Mouse (Mus musculus) liver, adult 2 months (tissue): ENCODE data around the gene Ano6. TPM values are rescaled to one million over a fixed set of nuclear protein-coding genes. Genes with fewer than 3 reads are reported as not detected.

ENCODE experiments used
- DNase-seq: peaks from one replicate; pipeline ENCODE4 v3.0.0-alpha.2; 2011; ENCODE audit warnings: low read depth, low spot score; ENCODE audit errors: extremely low read depth
- H3K27ac ChIP-seq: fragments of 200-500 bp; replicated peaks from 2 replicates; pipeline ENCODE4 v1.5.1; 2012; ENCODE audit warnings: low read depth, mild to moderate bottlenecking, control low read depth, inconsistent platforms, low read length; ENCODE audit not compliant: insufficient read depth
- H3K27me3 ChIP-seq: fragments of 200-500 bp; 2 replicates; pipeline ENCODE4 v1.6.1; 2012; ENCODE audit warnings: mild to moderate bottlenecking, moderate library complexity, low read length, inconsistent platforms; ENCODE audit not compliant: control insufficient read depth, insufficient read depth
- H3K36me3 ChIP-seq: fragments of 200-500 bp; 2 replicates; pipeline ENCODE4 v1.6.1; 2012; ENCODE audit warnings: low read length, inconsistent platforms; ENCODE audit not compliant: control insufficient read depth, insufficient read depth
- H3K4me1 ChIP-seq: fragments of 200-500 bp; 2 replicates; pipeline ENCODE4 v1.6.1; 2011; ENCODE audit warnings: low read length; ENCODE audit not compliant: control insufficient read depth, insufficient read depth
- H3K4me3 ChIP-seq: fragments of 200-500 bp; 2 replicates; pipeline ENCODE4 v1.5.1; 2011; ENCODE audit warnings: low read depth, mild to moderate bottlenecking, control low read depth, low read length, moderate library complexity; ENCODE audit not compliant: insufficient read depth
- H3K79me2 ChIP-seq: fragments of 200-500 bp; 2 replicates; pipeline ENCODE4 v1.6.1; 2012; ENCODE audit warnings: inconsistent platforms, mild to moderate bottlenecking, low read length, moderate library complexity; ENCODE audit not compliant: control insufficient read depth, insufficient read depth
- H3K9ac ChIP-seq: fragments of 200-500 bp; 2 replicates; pipeline ENCODE4 v1.6.1; 2012; ENCODE audit warnings: low read depth, mild to moderate bottlenecking, control low read depth, inconsistent platforms, low read length
- CTCF ChIP-seq: fragments of 200-500 bp; IDR thresholded peaks from 2 replicates; pipeline ENCODE4 v1.5.1; 2011; ENCODE audit warnings: low read depth, low read length, control low read depth
- POLR2A ChIP-seq: fragments of 200-500 bp; IDR thresholded peaks from 2 replicates; pipeline ENCODE4 v1.6.1; 2011; ENCODE audit warnings: low read length, control low read depth; ENCODE audit not compliant: insufficient read depth; ENCODE audit errors: extremely low read depth
- WGBS: fragments of 180-500 bp; shearing (Covaris S2); methylation state at CpG from one replicate; pipeline ENCODE4 v1.1.7; 2018; 5-methylcytosine and 5-hydroxymethylcytosine counted together
- polyA plus RNA-seq: library from polyadenylated mRNA; depleted of rRNA; stranded (reverse); fragments of >200 nt; gene quantifications from 2 replicates; pipeline ENCODE4 v1.2.3, GENCODE M21; 2012
- total RNA-seq: library from RNA; depleted of rRNA; stranded (reverse); fragments of >200 nt; gene quantifications from 2 replicates; pipeline ENCODE4 v1.2.3, GENCODE M21; 2014

The Ano6 gene
- total and polyA plus RNA-seq, 2 experiments: 3.3 to 4.1 TPM

GRCm38 (mm10) chr15:95945951-95946708 lies 155.5 kb downstream of the Ano6 start:
- Histone ChIP-seq H3K79me2 (no peaks in the 10 kb centered on the region), H3K36me3 (no peaks in the 10 kb centered on the region; the same call in 1 of the 2 replicates), H3K27ac (no peak overlapping the region), H3K4me1 (no peaks in the 10 kb centered on the region), H3K27me3 (no peaks in the 10 kb centered on the region), H3K4me3 (no peak overlapping the region), H3K9ac (no peak overlapping the region)
- TF ChIP-seq CTCF (no peak), POLR2A (no peak)
- no peak for DNase-seq
- WGBS: 87% methylated on average over 11 of the region's 11 CpGs

- TF ChIP-seq CTCF (no peak), POLR2A (no peak)
- Histone ChIP-seq H3K27me3 (no peaks in the 10 kb centered on the region), H3K27ac (no peak overlapping the region), H3K36me3 (no peaks in the 10 kb centered on the region; the same call in 1 of the 2 replicates), H3K4me3 (no peak overlapping the region), H3K9ac (no peak overlapping the region), H3K79me2 (no peaks in the 10 kb centered on the region), H3K4me1 (0 out of 2 replicates have a peak, but pooled peaks cover 2% of the 10 kb centered on the region)
- no peak for DNase-seq
- 97% methylated on average over 18 of the region's 18 CpGs for WGBS
Measured at GRCm38 (mm10) chr15:95948411-95948810, 157.8 kb downstream of the Ano6 start.

GRCm38 (mm10) chr15:95949336-95949735 lies 158.7 kb downstream of the Ano6 start:
- H3K4me3 ChIP-seq: no peak overlapping the region
- no peak overlapping the region for H3K9ac ChIP-seq
- H3K79me2 ChIP-seq: no peaks in the 10 kb centered on the region
- 96% methylated on average over 13 of the region's 13 CpGs for WGBS
- no peaks in the 10 kb centered on the region; the same call in 1 of the 2 replicates for H3K36me3 ChIP-seq
- DNase-seq: no peak
- H3K4me1 ChIP-seq: 0 out of 2 replicates have a peak, but pooled peaks cover 2% of the 10 kb centered on the region
- no peak overlapping the region for H3K27ac ChIP-seq
- no peaks in the 10 kb centered on the region for H3K27me3 ChIP-seq
- TF ChIP-seq CTCF: no peak
- TF ChIP-seq POLR2A: no peak

- Histone ChIP-seq H3K27me3 (no peaks in the 10 kb centered on the region), H3K79me2 (no peaks in the 10 kb centered on the region), H3K4me3 (no peak overlapping the region), H3K9ac (no peak overlapping the region), H3K36me3 (peaks cover 2% of the 10 kb centered on the region), H3K27ac (no peak overlapping the region), H3K4me1 (0 out of 2 replicates have a peak, but pooled peaks cover 2% of the 10 kb centered on the region)
- no peak for DNase-seq
- TF ChIP-seq CTCF (no peak), POLR2A (no peak)
- WGBS: 78% methylated on average over 5 of the region's 5 CpGs
Measured at GRCm38 (mm10) chr15:95951497-95951896, 160.9 kb downstream of the Ano6 start.

GRCm38 (mm10) chr15:95956692-95957091 lies 166.0 kb downstream of the Ano6 start:
- Histone ChIP-seq H3K4me1 (0 out of 2 replicates have a peak, but pooled peaks cover 2% of the 10 kb centered on the region), H3K27me3 (no peaks in the 10 kb centered on the region), H3K36me3 (peaks cover 2% of the 10 kb centered on the region), H3K4me3 (no peak overlapping the region), H3K27ac (no peak overlapping the region), H3K79me2 (no peaks in the 10 kb centered on the region), H3K9ac (no peak overlapping the region)
- no peak for TF ChIP-seq CTCF
- TF ChIP-seq POLR2A: no peak
- DNase-seq: no peak
- 81% methylated on average over 3 of the region's 3 CpGs for WGBS
